Mouse (Mus musculus): ENCODE measurements at regions not wholly inside any gene's neighbourhood (a gene's known extent, or its start where the extent isn't known, plus 50 kb on each side); places are given as distances from the start of the nearest gene placed in this dataset.

DNA sequence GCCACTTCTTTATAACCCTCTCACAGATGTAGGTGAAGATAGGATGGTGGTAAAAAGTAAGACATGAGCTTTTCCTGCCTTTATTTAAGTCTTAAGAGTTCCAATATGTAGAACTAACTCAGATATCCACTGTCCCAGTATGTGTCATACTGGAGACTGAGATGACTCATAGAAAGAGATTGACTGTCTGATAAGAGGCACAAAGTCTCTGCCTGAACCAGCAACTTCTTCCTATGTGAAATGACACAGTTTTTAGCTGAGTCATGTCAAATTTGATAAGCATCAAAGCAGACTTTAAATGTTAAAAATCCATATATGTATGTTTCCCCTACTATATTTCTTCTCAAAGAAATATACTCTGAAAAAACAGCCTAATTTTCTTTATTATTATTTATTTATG is 216.6 kb downstream of the Col12a1 start:
- Histone ChIP-seq H3K27me3 (ENCODE audit: control insufficient read depth, insufficient read depth, low read depth, low read length) (no peaks in the 10 kb centered on the region), H3K9me3 (replicated peaks; ENCODE audit: control insufficient read depth, low read length) (no peaks in the 10 kb centered on the region), H3K4me1 (ENCODE audit: control insufficient read depth, low read depth, low read length) (no peaks in the 10 kb centered on the region), H3K4me3 (ENCODE audit: low read depth, low read length) (no peak overlapping the region), H3K27ac (ENCODE audit: low read length) (no peak overlapping the region), H3K4me2 (ENCODE audit: low read depth, low read length) (no peak overlapping the region), H3K36me3 (ENCODE audit: control insufficient read depth, insufficient read depth) (no peaks in the 10 kb centered on the region), H3K9ac (ENCODE audit: low read depth, low read length) (no peak overlapping the region)
- ATAC-seq (ENCODE audit: low read depth): no peak

GRCm38 (mm10) chr9:79516384-79516783 is 202.2 kb downstream of the Col12a1 start:
- H3K27me3 ChIP-seq (ENCODE audit: control insufficient read depth, insufficient read depth, low read depth, low read length): no peaks in the 10 kb centered on the region
- H3K9me3 ChIP-seq (replicated peaks; ENCODE audit: control insufficient read depth, low read length): no peaks in the 10 kb centered on the region
- no peaks in the 10 kb centered on the region for H3K4me1 ChIP-seq (ENCODE audit: control insufficient read depth, low read depth, low read length)
- no peak for ATAC-seq (ENCODE audit: low read depth)
- WGBS (ENCODE audit: insufficient replicate concordance): 63% methylated on average over 7 of the region's 7 CpGs
- H3K36me3 ChIP-seq (ENCODE audit: control insufficient read depth, insufficient read depth): no peaks in the 10 kb centered on the region
- H3K4me3 ChIP-seq (ENCODE audit: low read depth, low read length): no peak overlapping the region
- no peak overlapping the region for H3K9ac ChIP-seq (ENCODE audit: low read depth, low read length)
- no peak overlapping the region for H3K4me2 ChIP-seq (ENCODE audit: low read depth, low read length)
- no peak overlapping the region for H3K27ac ChIP-seq (ENCODE audit: low read length)

DNA sequence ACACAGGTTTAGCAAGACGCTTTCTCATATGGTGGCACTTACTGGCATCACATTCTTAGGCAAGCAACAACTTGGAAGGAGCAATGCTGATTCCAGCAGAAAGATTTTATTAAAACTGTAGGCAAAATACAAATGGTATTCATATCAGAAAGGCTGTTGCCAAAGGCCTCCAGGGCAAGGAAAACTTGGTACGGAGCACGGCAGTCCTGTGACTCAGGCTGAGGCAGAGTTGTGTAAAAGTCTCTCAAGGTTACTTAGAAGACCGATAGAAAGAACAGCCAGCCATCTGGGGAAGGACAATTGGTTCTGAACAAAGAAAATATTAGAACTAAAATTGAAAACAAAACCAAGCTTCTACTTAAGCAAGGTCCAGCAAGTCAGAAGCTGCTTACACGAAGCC is 201.2 kb downstream of the Col12a1 start:
- WGBS (ENCODE audit: insufficient replicate concordance): 66% methylated on average over 5 of the region's 5 CpGs
- H3K9ac ChIP-seq (ENCODE audit: low read depth, low read length): no peak overlapping the region
- no peak overlapping the region for H3K27ac ChIP-seq (ENCODE audit: low read length)
- no peaks in the 10 kb centered on the region for H3K4me1 ChIP-seq (ENCODE audit: control insufficient read depth, low read depth, low read length)
- H3K4me3 ChIP-seq (ENCODE audit: low read depth, low read length): no peak overlapping the region
- no peak overlapping the region for H3K4me2 ChIP-seq (ENCODE audit: low read depth, low read length)
- no peaks in the 10 kb centered on the region for H3K27me3 ChIP-seq (ENCODE audit: control insufficient read depth, insufficient read depth, low read depth, low read length)
- no peak for ATAC-seq (ENCODE audit: low read depth)
- H3K9me3 ChIP-seq (replicated peaks; ENCODE audit: control insufficient read depth, low read length): no peaks in the 10 kb centered on the region
- no peaks in the 10 kb centered on the region for H3K36me3 ChIP-seq (ENCODE audit: control insufficient read depth, insufficient read depth)

DNA sequence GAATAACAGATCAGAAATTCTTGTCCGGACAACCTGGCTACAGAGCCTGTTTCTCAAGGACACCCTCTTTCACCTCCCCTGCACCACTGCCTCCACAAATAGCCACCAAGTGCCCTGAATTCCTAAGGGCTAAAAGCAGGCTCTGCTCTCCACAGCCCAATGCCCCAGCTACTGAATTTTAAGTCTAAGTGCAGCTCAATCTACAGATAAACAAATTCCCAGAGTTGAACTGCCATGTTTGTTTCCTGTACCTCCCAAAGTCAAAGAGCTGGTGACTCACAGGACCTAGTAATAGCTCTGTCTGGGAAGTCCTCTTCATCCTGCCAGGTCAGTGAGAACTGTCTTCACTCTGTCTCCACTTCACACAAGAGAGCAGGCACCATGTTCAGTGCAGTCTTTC is 200.0 kb downstream of the Col12a1 start:
- Histone ChIP-seq H3K4me3 (ENCODE audit: low read depth, low read length) (no peak overlapping the region), H3K4me2 (ENCODE audit: low read depth, low read length) (no peak overlapping the region), H3K27me3 (ENCODE audit: control insufficient read depth, insufficient read depth, low read depth, low read length) (no peaks in the 10 kb centered on the region), H3K27ac (ENCODE audit: low read length) (no peak overlapping the region), H3K36me3 (ENCODE audit: control insufficient read depth, insufficient read depth) (no peaks in the 10 kb centered on the region), H3K4me1 (ENCODE audit: control insufficient read depth, low read depth, low read length) (no peaks in the 10 kb centered on the region), H3K9me3 (replicated peaks; ENCODE audit: control insufficient read depth, low read length) (no peaks in the 10 kb centered on the region), H3K9ac (ENCODE audit: low read depth, low read length) (no peak overlapping the region)
- no peak for ATAC-seq (ENCODE audit: low read depth)
- 50% methylated on average over 1 of the region's 1 CpGs for WGBS (ENCODE audit: insufficient replicate concordance)

DNA sequence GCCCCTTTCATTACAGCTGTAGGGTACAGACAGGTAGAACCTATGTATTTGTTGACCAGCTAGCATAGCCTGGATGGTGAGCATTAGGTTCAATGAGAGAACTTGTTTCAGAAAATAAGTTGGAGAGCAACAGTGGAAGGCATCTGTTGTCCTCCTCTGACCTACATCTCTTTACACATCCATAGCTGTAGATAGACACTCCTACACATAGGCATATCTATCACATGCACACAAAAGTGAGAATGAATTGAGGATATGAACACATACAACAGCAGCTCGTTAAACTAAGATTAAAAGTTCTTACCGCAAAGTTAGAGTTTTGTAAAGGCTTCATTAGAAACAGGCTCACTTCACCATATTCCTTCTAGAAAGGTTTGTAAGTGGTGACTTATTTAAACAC is 198.1 kb downstream of the Col12a1 start:
- ATAC-seq (ENCODE audit: low read depth): no peak
- H3K9ac ChIP-seq (ENCODE audit: low read depth, low read length): no peak overlapping the region
- no peaks in the 10 kb centered on the region for H3K9me3 ChIP-seq (replicated peaks; ENCODE audit: control insufficient read depth, low read length)
- no peak overlapping the region for H3K27ac ChIP-seq (ENCODE audit: low read length)
- no peaks in the 10 kb centered on the region for H3K36me3 ChIP-seq (ENCODE audit: control insufficient read depth, insufficient read depth)
- WGBS (ENCODE audit: insufficient replicate concordance): 74% methylated on average over 2 of the region's 2 CpGs
- H3K4me3 ChIP-seq (ENCODE audit: low read depth, low read length): no peak overlapping the region
- H3K27me3 ChIP-seq (ENCODE audit: control insufficient read depth, insufficient read depth, low read depth, low read length): no peaks in the 10 kb centered on the region
- H3K4me2 ChIP-seq (ENCODE audit: low read depth, low read length): no peak overlapping the region
- H3K4me1 ChIP-seq (ENCODE audit: control insufficient read depth, low read depth, low read length): no peaks in the 10 kb centered on the region

DNA sequence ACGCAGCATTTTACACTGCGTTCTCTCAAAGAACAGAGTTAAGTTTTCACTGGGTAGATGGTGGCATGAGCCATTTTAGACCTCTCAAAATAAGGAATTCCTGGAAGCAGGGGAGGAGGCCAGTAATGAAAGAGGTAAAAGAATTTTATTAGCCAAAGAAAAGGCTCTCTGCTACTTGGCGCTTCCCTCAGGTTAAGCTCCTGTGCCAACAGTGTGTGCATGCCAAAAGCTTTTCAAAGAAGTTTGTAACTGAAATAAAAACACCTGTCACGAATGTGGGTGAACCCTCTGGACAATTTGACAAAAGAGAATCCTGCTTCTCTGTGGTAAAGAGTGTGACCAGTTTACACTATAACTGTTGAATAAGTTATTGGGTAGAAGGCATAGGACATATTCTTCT is 195.6 kb downstream of the Col12a1 start:
- Histone ChIP-seq H3K9me3 (replicated peaks; ENCODE audit: control insufficient read depth, low read length) (no peaks in the 10 kb centered on the region), H3K27me3 (ENCODE audit: control insufficient read depth, insufficient read depth, low read depth, low read length) (no peaks in the 10 kb centered on the region), H3K36me3 (ENCODE audit: control insufficient read depth, insufficient read depth) (no peaks in the 10 kb centered on the region), H3K4me3 (ENCODE audit: low read depth, low read length) (no peak overlapping the region), H3K4me2 (ENCODE audit: low read depth, low read length) (no peak overlapping the region), H3K27ac (ENCODE audit: low read length) (no peak overlapping the region), H3K9ac (ENCODE audit: low read depth, low read length) (no peak overlapping the region), H3K4me1 (ENCODE audit: control insufficient read depth, low read depth, low read length) (no peaks in the 10 kb centered on the region)
- no peak for ATAC-seq (ENCODE audit: low read depth)
- 74% methylated on average over 4 of the region's 4 CpGs for WGBS (ENCODE audit: insufficient replicate concordance)

GRCm38 (mm10) chr9:79525000-79525399 is 193.6 kb downstream of the Col12a1 start:
- Histone ChIP-seq H3K36me3 (ENCODE audit: control insufficient read depth, insufficient read depth) (no peaks in the 10 kb centered on the region), H3K4me1 (ENCODE audit: control insufficient read depth, low read depth, low read length) (no peaks in the 10 kb centered on the region), H3K27me3 (ENCODE audit: control insufficient read depth, insufficient read depth, low read depth, low read length) (no peaks in the 10 kb centered on the region), H3K9me3 (replicated peaks; ENCODE audit: control insufficient read depth, low read length) (no peaks in the 10 kb centered on the region), H3K27ac (ENCODE audit: low read length) (no peak overlapping the region), H3K9ac (ENCODE audit: low read depth, low read length) (no peak overlapping the region), H3K4me3 (ENCODE audit: low read depth, low read length) (no peak overlapping the region), H3K4me2 (ENCODE audit: low read depth, low read length) (no peak overlapping the region)
- ATAC-seq (ENCODE audit: low read depth): no peak

DNA sequence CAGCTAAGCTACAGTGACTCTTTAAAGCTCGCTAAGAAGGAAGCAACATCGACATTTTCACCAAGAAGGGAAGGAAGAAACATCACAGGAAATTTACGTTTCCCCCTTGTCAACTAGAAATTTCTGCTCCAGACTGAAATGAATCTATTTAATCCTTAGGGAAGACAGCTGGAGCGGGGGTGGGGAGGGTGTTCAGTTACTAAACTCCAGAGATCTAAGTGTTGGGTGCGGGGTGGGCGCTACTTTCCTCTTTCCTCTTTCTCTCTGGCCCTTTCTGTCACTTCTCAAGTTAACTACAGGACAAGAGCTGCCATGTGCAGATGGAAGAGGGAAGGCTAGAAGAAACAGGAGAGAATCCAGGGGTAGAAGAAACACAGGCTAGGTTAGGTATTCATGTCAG is 192.2 kb downstream of the Col12a1 start:
- WGBS (ENCODE audit: insufficient replicate concordance): 28% methylated on average over 6 of the region's 6 CpGs
- ATAC-seq (ENCODE audit: low read depth): no peak
- H3K27me3 ChIP-seq (ENCODE audit: control insufficient read depth, insufficient read depth, low read depth, low read length): no peaks in the 10 kb centered on the region

DNA sequence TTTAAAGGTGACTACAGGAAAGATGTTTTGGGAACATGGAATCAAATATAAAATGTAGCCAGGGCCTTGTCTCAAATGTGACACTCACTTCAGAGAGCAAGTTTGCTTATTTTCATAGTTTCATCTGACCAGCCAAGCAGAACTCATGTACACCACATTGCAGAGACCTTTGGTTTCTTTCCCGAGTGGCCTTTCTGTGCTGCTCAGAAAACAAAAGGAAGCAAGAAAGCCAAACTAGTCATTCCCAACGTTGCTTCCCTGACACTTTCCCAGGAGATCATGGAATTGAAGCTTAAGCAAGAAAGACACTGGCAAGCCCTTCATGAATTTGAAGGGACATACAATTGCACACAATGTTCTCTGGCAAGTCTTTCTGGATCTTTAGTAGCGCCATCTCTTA is 191.3 kb downstream of the Col12a1 start:
- H3K4me1 ChIP-seq (ENCODE audit: control insufficient read depth, low read depth, low read length): no peaks in the 10 kb centered on the region
- no peaks in the 10 kb centered on the region for H3K27me3 ChIP-seq (ENCODE audit: control insufficient read depth, insufficient read depth, low read depth, low read length)
- no peak overlapping the region for H3K9ac ChIP-seq (ENCODE audit: low read depth, low read length)
- no peak for ATAC-seq (ENCODE audit: low read depth)
- H3K9me3 ChIP-seq (replicated peaks; ENCODE audit: control insufficient read depth, low read length): no peaks in the 10 kb centered on the region
- no peak overlapping the region for H3K4me3 ChIP-seq (ENCODE audit: low read depth, low read length)
- H3K36me3 ChIP-seq (ENCODE audit: control insufficient read depth, insufficient read depth): no peaks in the 10 kb centered on the region
- no peak overlapping the region for H3K4me2 ChIP-seq (ENCODE audit: low read depth, low read length)
- H3K27ac ChIP-seq (ENCODE audit: low read length): no peak overlapping the region
- WGBS (ENCODE audit: insufficient replicate concordance): 50% methylated on average over 3 of the region's 3 CpGs

More for the DNA sequence above, 192.2 kb downstream of the Col12a1 start:
- Histone ChIP-seq H3K4me3 (ENCODE audit: low read depth, low read length) (no peak overlapping the region), H3K4me2 (ENCODE audit: low read depth, low read length) (no peak overlapping the region), H3K27ac (ENCODE audit: low read length) (no peak overlapping the region), H3K9me3 (replicated peaks; ENCODE audit: control insufficient read depth, low read length) (no peaks in the 10 kb centered on the region), H3K9ac (ENCODE audit: low read depth, low read length) (no peak overlapping the region), H3K36me3 (ENCODE audit: control insufficient read depth, insufficient read depth) (no peaks in the 10 kb centered on the region), H3K4me1 (ENCODE audit: control insufficient read depth, low read depth, low read length) (no peaks in the 10 kb centered on the region)

Data from liver, embryonic 16.5 days (tissue).